In genomic region chr13:36222721-36223120, GRCm38 (mm10) we compare ENCODE assay signal across 20 mouse cellular contexts.
DNase-seq lines count a peak whose midpoint lies in the region; TF ChIP-seq lines count a peak whose summit lies in the region.
"Had no signal": no experiment of that assay in that cellular context is flagged by ENCODE, and none has a peak within 500 bp of the region (broad histone marks: within the 10 kb centered on the region; RNA-seq: fewer than 3 reads in every experiment).

No protein-coding gene starts in this region.

- dilution Hi-C loops in CH12.LX (cut with MboI; ENCODE audit: extremely low pct_ligation_motif_present, extremely low pct_unique_long_range_greater_than_20kb, low sequenced_read_pairs) = no loop called here

- no peaks in the 10 kb centered on the region for H3K36me3 ChIP-seq in spleen, adult 2 months (ENCODE audit: control insufficient read depth, insufficient read depth, low read length)
- H3K36me3 ChIP-seq in CH12.LX (replicated peaks in 1 of 2; ENCODE audit: control insufficient read depth in 1 of 2, insufficient read depth in 1 of 2, low read length in 1 of 2) = peaks cover under 1 to 23% of the 10 kb centered on the region in 2 experiments
- no peaks in the 10 kb centered on the region for H3K36me3 ChIP-seq in splenic B cell, adult 2 months (ENCODE audit: control insufficient read depth, insufficient read depth, low read length, poor library complexity, severe bottlenecking)
- H3K36me3 ChIP-seq: embryonic facial prominence, embryonic 10.5 days; embryonic facial prominence, embryonic 12.5 days; forebrain, embryonic 15.5 days had no signal

- no peak for TF ChIP-seq RAD21 in CH12.LX (IDR thresholded peaks at IDR 0.05; ENCODE audit: low read depth, low read length)

- no peak overlapping the region for H3K9ac ChIP-seq in CH12.LX (ENCODE audit: insufficient read depth, low read depth)
- H3K9ac ChIP-seq: embryonic facial prominence, embryonic 12.5 days; forebrain, embryonic 13.5 days; forebrain, embryonic 15.5 days; forebrain, postnatal 0 days had no signal

- TF ChIP-seq EP300 in CH12.LX (IDR thresholded peaks at IDR 0.05; ENCODE audit: low read length) = no peak

- no peak for TF ChIP-seq POLR2A in spleen, adult 2 months (IDR thresholded peaks at IDR 0.05; ENCODE audit: low read depth, low read length)
- no peak for TF ChIP-seq POLR2A in CH12.LX (IDR thresholded peaks at IDR 0.05; ENCODE audit: low read depth, low read length)

- no peak overlapping the region for H3K27ac ChIP-seq in spleen, adult 2 months (ENCODE audit: insufficient read depth, low read length)
- no peak overlapping the region for H3K27ac ChIP-seq in CH12.LX (ENCODE audit: insufficient read depth, low read depth)
- H3K27ac ChIP-seq: embryonic facial prominence, embryonic 10.5 days; embryonic facial prominence, embryonic 12.5 days; forebrain, embryonic 13.5 days; forebrain, embryonic 15.5 days had no signal

- in situ Hi-C loops in CH12.LX (cut with MboI; ENCODE audit: low pct_ligation_motif_present, low pct_unique_long_range_greater_than_20kb, low sequenced_read_pairs) = no loop called here

- H3K4me2 ChIP-seq in CH12.LX (ENCODE audit: insufficient read depth, low read depth, poor library complexity, severe bottlenecking) = 0 out of 2 replicates have a peak overlapping the region, but pooled peaks have one; percentile 31
- H3K4me2 ChIP-seq: embryonic facial prominence, embryonic 12.5 days; forebrain, embryonic 13.5 days; forebrain, embryonic 15.5 days had no signal

- no peak overlapping the region for H3K4me3 ChIP-seq in spleen, adult 2 months (ENCODE audit: extremely low read depth, insufficient read depth, insufficient read length)
- H3K4me3 ChIP-seq in CH12.LX (replicated peaks in 1 of 3; ENCODE audit: low read depth in 2 of 3, low read length in 2 of 3, poor library complexity in 1 of 3) = no peak overlapping the region
- H3K4me3 ChIP-seq: embryonic facial prominence, embryonic 10.5 days; embryonic facial prominence, embryonic 12.5 days; forebrain, embryonic 13.5 days; forebrain, embryonic 15.5 days had no signal

- no peaks in the 10 kb centered on the region; the same call in 1 of the 2 replicates for H3K79me2 ChIP-seq in CH12.LX (replicated peaks; ENCODE audit: control insufficient read depth, extremely low read depth, insufficient read depth, poor library complexity, severe bottlenecking)

- no peaks in the 10 kb centered on the region for H3K9me3 ChIP-seq in CH12.LX (replicated peaks; ENCODE audit: low read length)
- H3K9me3 ChIP-seq: embryonic facial prominence, embryonic 10.5 days; embryonic facial prominence, embryonic 12.5 days; forebrain, embryonic 13.5 days; forebrain, embryonic 15.5 days had no signal

- TF ChIP-seq CTCF in spleen, adult 2 months (IDR thresholded peaks at IDR 0.05; ENCODE audit: extremely low read depth, insufficient read depth, insufficient read length, insufficient replicate concordance) = no peak
- TF ChIP-seq CTCF in CH12.LX (conservative IDR thresholded peaks at IDR 0.05 in 1 of 2, IDR thresholded peaks at IDR 0.05 in 1 of 2; ENCODE audit: low read depth in 2 of 2, low read length in 2 of 2) = no peak

- DNase-seq in spleen, adult 2 months (ENCODE audit: low read depth in 1 of 2, low spot score in 2 of 2) = peak; percentile 9 to 11
- DNase-seq in spleen, adult 18-20 months = no peak
- DNase-seq in A20 (ENCODE audit: low read depth, low spot score) (peak; percentile 80), CH12.LX (ENCODE audit: extremely low read depth) (peak; percentile 51)
- DNase-seq in splenic B cell, adult 2 months (ENCODE audit: low read depth, low spot score) = peak; percentile 77
- DNase-seq in urinary bladder, postnatal 10 days (ENCODE audit: low spot score) = no peak
- no peak for DNase-seq in retina, postnatal 1 day
- DNase-seq: adrenal gland, adult 2 months; adrenal gland, postnatal 10 days; adrenal gland, postnatal 36 days; cerebellum, adult 11-12 months; cerebellum, adult 2 months; cerebellum, adult 9-10 months; cerebellum, postnatal 10 days; cerebellum, postnatal 25 days; forebrain, postnatal 0 days had no signal

- H3K27me3 ChIP-seq in spleen, adult 2 months (ENCODE audit: control insufficient read depth, insufficient read depth, low read length) = no peaks in the 10 kb centered on the region
- H3K27me3 ChIP-seq in CH12.LX (replicated peaks) = no peaks in the 10 kb centered on the region
- H3K27me3 ChIP-seq in splenic B cell, adult 2 months (ENCODE audit: control insufficient read depth, insufficient read depth, low read length, poor library complexity, severe bottlenecking) = no peaks in the 10 kb centered on the region
- H3K27me3 ChIP-seq: embryonic facial prominence, embryonic 12.5 days; forebrain, embryonic 13.5 days; forebrain, embryonic 15.5 days had no signal

- peaks cover 2% of the 10 kb centered on the region; the same call in 1 of the 2 replicates for H3K4me1 ChIP-seq in spleen, adult 2 months (ENCODE audit: control insufficient read depth, insufficient read depth, insufficient read length)
- H3K4me1 ChIP-seq in CH12.LX (ENCODE audit: control insufficient read depth in 1 of 2, insufficient read depth in 2 of 2) = peaks cover 11 to 71% of the 10 kb centered on the region in 2 experiments
- H3K4me1 ChIP-seq: embryonic facial prominence, embryonic 10.5 days; embryonic facial prominence, embryonic 12.5 days had no signal

TF ChIP-seq in CH12.LX, 34 proteins besides CTCF, POLR2A, EP300 and RAD21:
- TF ChIP-seq MXI1 (IDR thresholded peaks at IDR 0.05; ENCODE audit: low read depth, low read length) = no peak
TF ChIP-seq in CH12.LX: peak in this region for 0.

Comparison
In these comparisons a context has a peak if more than half of its experiments do, and no peak if none do; other contexts are left out.
1. DNase-seq: peak in spleen, adult 2 months (2 of 2), A20 (single experiment), CH12.LX (single experiment) and splenic B cell, adult 2 months (single experiment); none in spleen, adult 18-20 months (0 of 2), urinary bladder, postnatal 10 days (single experiment) and retina, postnatal 1 day (single experiment).